16 mouse cellular contexts compared by ENCODE assay signal in genomic region chr16:63412656-63413055, GRCm38 (mm10).
A peak's percentile ranks its signal among the peaks of the same experiment; 100 is the strongest.
DNase-seq lines count a peak whose midpoint lies in the region.
"Had no signal": no experiment of that assay in that cellular context is flagged by ENCODE, and none has a peak within 500 bp of the region (broad histone marks: within the 10 kb centered on the region; RNA-seq: fewer than 3 reads in every experiment).

No protein-coding gene starts in this region.

- peak; percentile 76 for DNase-seq in Muller cell, postnatal 12 days (ENCODE audit: inconsistent ontology term)
- peak; percentile 51 for DNase-seq in brain, adult 2 months (ENCODE audit: low read depth, low spot score)
- DNase-seq in kidney, postnatal 14 days = no peak
- DNase-seq in kidney, postnatal 10 days = no peak
- DNase-seq: adrenal gland, adult 2 months; adrenal gland, adult 8-10 months; adrenal gland, postnatal 10 days; adrenal gland, postnatal 14 days; adrenal gland, postnatal 25 days; adrenal gland, postnatal 36 days; B cell, adult 2 months; cerebellum, adult 11 months; cerebellum, adult 11-12 months; cerebellum, adult 18-20 months; cerebellum, adult 2 months; cerebellum, adult 8-10 months had no signal

Comparison
In these comparisons a context has a peak if more than half of its experiments do, and no peak if none do; other contexts are left out.
1. DNase-seq: peak in Muller cell, postnatal 12 days (single experiment) and brain, adult 2 months (single experiment); none in kidney, postnatal 14 days (single experiment) and kidney, postnatal 10 days (single experiment).